Comparison of ENCODE assay signal across 23 mouse cellular contexts in genomic region chr14:8418610-8419009, GRCm38 (mm10). TPM values are rescaled to one million over a fixed set of nuclear protein-coding genes. Genes with fewer than 3 reads are reported as not detected.
"Had no signal": no experiment of that assay in that cellular context is flagged by ENCODE, and none has a peak within 500 bp of the region (broad histone marks: within the 10 kb centered on the region; RNA-seq: fewer than 3 reads in every experiment).

No protein-coding gene starts in this region.

- H3K27me3 ChIP-seq: liver, embryonic 13.5 days; lung, embryonic 15.5 days; midbrain, embryonic 12.5 days; midbrain, embryonic 15.5 days; neural tube, embryonic 12.5 days; stomach, embryonic 15.5 days had no signal

- ATAC-seq: midbrain, embryonic 15.5 days had no signal

- H3K9ac ChIP-seq: liver, embryonic 13.5 days; lung, embryonic 15.5 days; midbrain, embryonic 12.5 days; midbrain, embryonic 15.5 days; neural tube, embryonic 12.5 days; stomach, embryonic 15.5 days had no signal

- H3K4me3 ChIP-seq: liver, embryonic 13.5 days; lung, embryonic 15.5 days; midbrain, embryonic 12.5 days; midbrain, embryonic 15.5 days; neural tube, embryonic 12.5 days; stomach, embryonic 15.5 days had no signal

- H3K36me3 ChIP-seq: liver, embryonic 13.5 days; lung, embryonic 15.5 days; midbrain, embryonic 12.5 days; midbrain, embryonic 15.5 days; neural tube, embryonic 12.5 days; stomach, embryonic 15.5 days had no signal

- H3K27ac ChIP-seq: liver, embryonic 13.5 days; lung, embryonic 15.5 days; macrophage; midbrain, embryonic 12.5 days; midbrain, embryonic 15.5 days; neural tube, embryonic 12.5 days; stomach, embryonic 15.5 days had no signal

- H3K9me3 ChIP-seq: liver, embryonic 13.5 days; lung, embryonic 15.5 days; midbrain, embryonic 12.5 days; midbrain, embryonic 15.5 days; neural tube, embryonic 12.5 days; stomach, embryonic 15.5 days had no signal

- H3K4me1 ChIP-seq: liver, embryonic 13.5 days; lung, embryonic 15.5 days; stomach, embryonic 15.5 days had no signal

- H3K4me2 ChIP-seq: liver, embryonic 13.5 days; lung, embryonic 15.5 days; midbrain, embryonic 12.5 days; midbrain, embryonic 15.5 days; neural tube, embryonic 12.5 days; stomach, embryonic 15.5 days had no signal

- DNase-seq: kidney, adult 18-20 months; kidney, adult 9 months; kidney, postnatal 14 days; kidney, postnatal 4 days; liver, embryonic 13.5 days; lung, postnatal 14 days; retina, postnatal 1 day; right cerebral cortex, postnatal 25 days; spleen, adult 18-20 months; thymus, postnatal 25 days had no signal

RNA-seq across cellular contexts. Expression of gene Oit1, which starts 40.1 kb away (rescaled TPM):
- total RNA-seq: layer of hippocampus, adult 18-20 months; layer of hippocampus, postnatal 14 days; left cerebral cortex, adult 8-10 months; left cerebral cortex, postnatal 25 days; megakaryocyte, adult 5-6 weeks; neutrophil, adult 5-6 weeks had no signal
- polyA plus RNA-seq: limb, embryonic 11.5 days; liver, embryonic 13.5 days; macrophage; midbrain, embryonic 12.5 days; midbrain, embryonic 15.5 days; neural tube, embryonic 12.5 days had no signal
